Mouse (Mus musculus) lung, postnatal 0 days (tissue): ENCODE measurements around the gene Dkkl1. TPM values are rescaled to one million over a fixed set of nuclear protein-coding genes. Genes with fewer than 3 reads are reported as not detected.
A peak's percentile ranks its signal among the peaks of the same experiment; 100 is the strongest.

Source experiments
- ATAC-seq: fragments of 200-750 bp; cut with Nextera tagmentation; 2 replicates; pipeline ENCODE4 v1.8.0; 2017; ENCODE audit warnings: moderate library complexity
- DNase-seq: peaks from one replicate; pipeline ENCODE4 v3.0.0-alpha.2; 2016; ENCODE audit warnings: low spot score
- H3K27ac ChIP-seq: fragments of 300-500 bp; sonication (generic); 2 replicates; pipeline ENCODE4 v1.5.1; 2014; ENCODE audit warnings: antibody characterized with exemption, mild to moderate bottlenecking, low read length, mixed read lengths
- H3K27me3 ChIP-seq: fragments of 300-500 bp; sonication (generic); replicated peaks from 2 replicates; pipeline ENCODE4 v1.6.1; 2014; ENCODE audit warnings: low read length, mixed read lengths; ENCODE audit not compliant: insufficient read depth
- H3K36me3 ChIP-seq: fragments of 300-500 bp; sonication (generic); 2 replicates; pipeline ENCODE4 v1.6.1; 2014; ENCODE audit warnings: low read length, mixed read lengths; ENCODE audit not compliant: insufficient read depth
- H3K4me1 ChIP-seq: fragments of 300-500 bp; sonication (generic); 2 replicates; pipeline ENCODE4 v1.6.1; 2014; ENCODE audit warnings: antibody characterized with exemption, low read depth, low read length, mixed read lengths; ENCODE audit not compliant: insufficient read depth
- H3K4me2 ChIP-seq: fragments of 300-500 bp; sonication (generic); replicated peaks from 2 replicates; pipeline ENCODE4 v1.6.1; 2014; ENCODE audit warnings: low read depth, mild to moderate bottlenecking, low read length, moderate library complexity, mixed read lengths
- H3K4me3 ChIP-seq: fragments of 300-500 bp; sonication (generic); 2 replicates; pipeline ENCODE4 v1.5.1; 2014; ENCODE audit warnings: low read depth, low read length
- H3K9ac ChIP-seq: fragments of 300-500 bp; sonication (generic); replicated peaks from 2 replicates; pipeline ENCODE4 v1.6.1; 2014; ENCODE audit warnings: low read depth, mild to moderate bottlenecking
- H3K9me3 ChIP-seq: fragments of 300-500 bp; sonication (generic); 2 replicates; pipeline ENCODE4 v1.6.1; 2016; ENCODE audit warnings: low read length, mixed read lengths
- CTCF ChIP-seq: IDR thresholded peaks from 2 replicates; pipeline ENCODE4 v1.5.1; 2016; ENCODE audit warnings: antibody characterized with exemption, mild to moderate bottlenecking
- EP300 ChIP-seq: IDR thresholded peaks from 2 replicates; pipeline ENCODE4 v1.6.1; 2016; ENCODE audit warnings: antibody characterized with exemption, mild to moderate bottlenecking, control low read depth
- WGBS: fragments of 180-500 bp; shearing (Covaris S2); extraction: QIAGEN DNeasy Blood & Tissue Kit; methylation state at CpG from one replicate; pipeline ENCODE4 v1.1.7; 2014; 5-methylcytosine and 5-hydroxymethylcytosine counted together
- polyA plus RNA-seq: library from polyadenylated mRNA; unstranded; fragments of >200 nt; fragmentation: Nextera tagmentation; extraction: Ambion mirVana; gene quantifications from 2 replicates; pipeline ENCODE4 v1.2.1, GENCODE M21; 2015

Dkkl1 gene
- polyA plus RNA-seq, 1 experiment from 2014 or later: 1.1 TPM

DNA sequence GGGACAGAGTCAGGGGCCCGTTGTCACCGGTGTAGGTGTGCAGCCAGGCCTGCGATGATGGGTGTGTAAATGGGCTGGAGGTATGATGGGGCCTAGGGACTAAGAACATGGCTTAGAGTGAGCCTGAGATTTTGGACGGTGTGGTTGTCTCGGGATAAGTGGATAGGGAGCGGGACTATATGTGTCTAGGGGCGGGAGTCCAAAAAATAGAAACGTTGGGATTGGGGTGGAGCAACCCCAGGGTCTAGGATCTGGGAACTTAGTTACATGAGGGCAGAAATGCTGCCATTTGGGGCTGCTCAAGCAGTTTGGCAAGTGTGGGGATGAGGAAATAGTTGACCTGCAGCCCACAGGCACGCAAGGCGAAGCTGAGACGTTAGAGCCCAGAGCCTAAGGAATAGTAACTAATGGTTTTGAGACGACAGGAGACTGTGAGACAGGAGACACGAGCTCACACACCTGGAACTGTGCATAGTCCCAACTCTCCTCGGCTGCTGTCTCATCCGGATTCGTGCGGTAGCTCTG lies 23.8 kb upstream of the Dkkl1 start:
- Histone ChIP-seq H3K4me2 (peak overlapping the region; percentile 51), H3K4me1 (peaks cover 13% of the 10 kb centered on the region; the same call in 1 of the 2 replicates), H3K9ac (no peak overlapping the region), H3K4me3 (peak overlapping the region; percentile 24), H3K36me3 (0 out of 2 replicates have a peak, but pooled peaks cover 6% of the 10 kb centered on the region), H3K9me3 (no peaks in the 10 kb centered on the region), H3K27me3 (no peaks in the 10 kb centered on the region), H3K27ac (peak overlapping the region; percentile 47)
- peak; percentile 39; the same call in 1 of the 2 replicates for ATAC-seq
- 41% methylated on average over 17 of the region's 17 CpGs for WGBS
- TF ChIP-seq CTCF (no peak), EP300 (no peak)
- DNase-seq: peak; percentile 66

DNA sequence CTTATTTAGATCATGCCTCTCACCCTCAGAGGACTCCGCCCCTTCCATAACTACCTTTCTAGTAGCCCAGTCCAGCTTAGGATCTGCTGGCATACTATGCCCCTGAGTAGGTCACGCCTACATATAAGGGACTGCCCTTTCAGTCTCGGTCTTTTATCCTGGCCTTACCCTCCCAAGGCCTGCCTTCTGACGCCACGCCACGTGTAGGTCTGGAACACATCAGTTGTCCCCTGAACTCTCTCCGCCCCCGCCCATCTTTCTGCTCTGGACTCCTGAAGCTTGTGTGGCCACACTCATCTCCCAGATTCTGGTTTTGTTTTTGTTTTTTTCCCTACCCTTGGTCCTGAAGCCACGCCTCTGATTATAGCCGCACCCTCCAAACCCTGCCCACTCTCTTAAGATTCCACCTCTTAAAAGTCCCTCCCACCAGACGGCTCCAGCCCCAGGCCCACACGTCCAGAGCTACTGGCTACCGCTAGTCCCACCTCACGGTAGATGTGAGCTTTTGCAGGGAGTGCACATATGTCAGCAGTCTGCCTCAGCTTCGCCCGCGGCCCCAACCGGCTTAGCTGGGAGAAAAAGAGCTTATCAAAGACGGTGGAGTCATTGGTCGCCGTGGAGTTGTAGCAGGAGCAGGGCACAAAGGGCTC lies 23.1 kb upstream of the Dkkl1 start:
- 0 out of 2 replicates have a peak, but pooled peaks cover 6% of the 10 kb centered on the region for H3K36me3 ChIP-seq
- 6% methylated on average over 21 of the region's 21 CpGs for WGBS
- no peaks in the 10 kb centered on the region for H3K27me3 ChIP-seq
- peaks cover 13% of the 10 kb centered on the region; the same call in 1 of the 2 replicates for H3K4me1 ChIP-seq
- peak overlapping the region; percentile 51 for H3K4me2 ChIP-seq
- TF ChIP-seq CTCF: 0 out of 2 replicates have a peak, but pooled peaks have one; percentile 20
- TF ChIP-seq EP300: no peak
- H3K9me3 ChIP-seq: no peaks in the 10 kb centered on the region
- DNase-seq (peak; percentile 89), ATAC-seq (peak; percentile 78)
- H3K27ac ChIP-seq: peak overlapping the region; percentile 47
- H3K9ac ChIP-seq: no peak overlapping the region
- H3K4me3 ChIP-seq: peak overlapping the region; percentile 24

DNA sequence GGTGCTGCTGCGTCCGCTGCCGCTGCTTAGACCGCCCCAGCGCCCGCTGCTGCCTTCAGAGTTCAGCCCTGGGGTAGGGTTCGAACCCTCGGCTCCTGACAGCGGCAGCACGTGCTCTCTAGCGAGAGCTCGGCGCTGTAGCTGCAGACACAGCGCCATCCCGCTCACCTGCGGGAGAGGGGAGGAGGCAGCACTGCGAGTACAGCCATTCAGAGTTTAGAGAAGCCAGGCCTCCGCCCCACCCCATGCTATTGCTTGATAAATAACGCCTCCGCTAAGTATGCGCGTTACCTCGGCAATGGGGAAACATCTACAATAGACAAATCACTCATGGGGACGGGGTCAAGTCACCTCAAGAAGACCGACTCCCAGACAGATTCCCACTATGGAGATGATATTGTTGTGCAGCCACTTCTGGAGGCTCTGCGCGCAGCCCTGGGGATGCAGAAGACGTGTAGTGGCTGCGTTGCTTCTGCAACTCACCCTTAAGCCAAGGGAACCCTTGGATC lies 22.4 kb upstream of the Dkkl1 start:
- Histone ChIP-seq H3K4me3 (no peak overlapping the region; the same call in 1 of the 2 replicates), H3K27ac (no peak overlapping the region), H3K9me3 (no peaks in the 10 kb centered on the region), H3K27me3 (no peaks in the 10 kb centered on the region), H3K36me3 (0 out of 2 replicates have a peak, but pooled peaks cover 6% of the 10 kb centered on the region), H3K4me2 (peak overlapping the region; percentile 51), H3K9ac (no peak overlapping the region), H3K4me1 (peaks cover 13% of the 10 kb centered on the region; the same call in 1 of the 2 replicates)
- TF ChIP-seq EP300 (no peak), CTCF (no peak)
- WGBS: 21% methylated on average over 29 of the region's 29 CpGs
- ATAC-seq (peak; percentile 33), DNase-seq (peak; percentile 49)

DNA sequence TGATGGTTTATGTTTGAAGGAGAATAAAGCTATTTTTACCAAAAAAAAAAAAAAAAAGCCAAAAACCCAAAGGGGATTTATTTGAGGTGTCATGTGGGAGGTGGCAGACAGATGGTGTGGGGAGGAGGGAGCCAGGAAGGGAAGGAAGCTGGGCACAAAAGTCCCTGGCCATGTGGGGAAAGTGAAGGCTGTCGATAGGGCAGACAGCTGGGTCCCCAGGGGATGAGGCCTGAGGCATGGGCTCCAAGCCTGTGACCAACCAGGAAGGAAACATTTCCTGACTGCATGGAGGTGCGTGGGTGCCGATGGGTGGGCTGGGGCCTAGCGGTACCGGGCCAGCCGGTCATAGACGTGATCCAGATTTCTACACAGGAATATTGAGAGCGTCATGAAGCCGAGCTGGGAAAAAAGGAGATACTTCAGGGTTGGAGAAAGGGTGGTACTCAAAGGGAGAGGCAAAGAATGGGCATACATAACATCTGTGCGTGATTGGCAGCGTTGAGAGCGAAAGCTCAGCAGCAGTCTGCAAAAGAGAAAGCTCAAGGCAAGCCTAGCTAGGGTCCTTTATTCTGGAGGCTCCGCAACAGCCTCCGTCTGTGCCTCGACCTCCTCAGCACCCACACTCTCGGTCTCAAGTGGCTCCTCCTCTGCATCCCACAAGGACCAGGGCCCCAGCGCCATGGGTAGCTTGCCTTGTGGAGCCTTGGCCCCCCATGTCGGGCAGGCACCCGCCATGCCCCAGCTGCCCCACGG lies 21.8 kb upstream of the Dkkl1 start:
- TF ChIP-seq CTCF (no peak), EP300 (no peak)
- Histone ChIP-seq H3K27ac (no peak overlapping the region), H3K9ac (no peak overlapping the region)

GRCm38 (mm10) chr7:45232716-45233465 lies 20.9 kb upstream of the Dkkl1 start:
- H3K9ac ChIP-seq: no peak overlapping the region
- H3K4me2 ChIP-seq: no peak overlapping the region
- WGBS: 53% methylated on average over 13 of the region's 13 CpGs
- no peaks in the 10 kb centered on the region for H3K27me3 ChIP-seq
- TF ChIP-seq EP300 (no peak), CTCF (no peak)
- H3K4me3 ChIP-seq: no peak overlapping the region
- peaks cover 13% of the 10 kb centered on the region; the same call in 1 of the 2 replicates for H3K4me1 ChIP-seq
- DNase-seq (no peak), ATAC-seq (no peak)
- no peaks in the 10 kb centered on the region for H3K9me3 ChIP-seq
- 0 out of 2 replicates have a peak, but pooled peaks cover 12% of the 10 kb centered on the region for H3K36me3 ChIP-seq
- H3K27ac ChIP-seq: no peak overlapping the region

More for the DNA sequence above, 21.8 kb upstream of the Dkkl1 start:
- Histone ChIP-seq H3K27me3 (no peaks in the 10 kb centered on the region), H3K4me1 (peaks cover 13% of the 10 kb centered on the region; the same call in 1 of the 2 replicates), H3K4me3 (no peak overlapping the region), H3K4me2 (peak overlapping the region; percentile 51), H3K36me3 (0 out of 2 replicates have a peak, but pooled peaks cover 9% of the 10 kb centered on the region), H3K9me3 (no peaks in the 10 kb centered on the region)
- no peak for ATAC-seq
- WGBS: 33% methylated on average over 20 of the region's 20 CpGs
- DNase-seq: no peak
